Mouse (Mus musculus) myocyte (in vitro differentiated cells): Measurements from ENCODE around the gene Khk. TPM values are rescaled to one million over a fixed set of nuclear protein-coding genes. Genes with fewer than 3 reads are reported as not detected.

Experiments used
- H3K27me3 ChIP-seq: one replicate; pipeline ENCODE4 v1.6.1; 2011; ENCODE audit not compliant: control insufficient read depth, insufficient read depth, insufficient read length
- H3K36me3 ChIP-seq: one replicate; pipeline ENCODE4 v1.6.1; 2011; ENCODE audit not compliant: control insufficient read depth, insufficient read depth
- H3K4me2 ChIP-seq: one replicate; pipeline ENCODE4 v1.6.1; 2011; ENCODE audit warnings: low read depth, control low read depth
- H3K4me3 ChIP-seq: one replicate; pipeline ENCODE4 v1.5.1; 2011; ENCODE audit warnings: mild to moderate bottlenecking, control low read depth, moderate library complexity
- H3K79me2 ChIP-seq: one replicate; pipeline ENCODE4 v1.6.1; 2011; ENCODE audit not compliant: control insufficient read depth, insufficient read depth
- H3ac ChIP-seq: one replicate; pipeline ENCODE4 v1.6.1; 2011; ENCODE audit not compliant: control insufficient read depth, insufficient read length
- CEBPB ChIP-seq: IDR thresholded peaks from 2 replicates; pipeline ENCODE4 v1.6.1; 2011; ENCODE audit warnings: mild to moderate bottlenecking, moderate library complexity; ENCODE audit not compliant: poor library complexity, insufficient read depth, severe bottlenecking
- E2F4 ChIP-seq: IDR thresholded peaks from one replicate; pipeline ENCODE4 v1.6.1; 2011; ENCODE audit warnings: mild to moderate bottlenecking, control low read depth, moderate library complexity; ENCODE audit not compliant: insufficient read depth
- MAX ChIP-seq: IDR thresholded peaks from one replicate; pipeline ENCODE4 v1.6.1; 2011; ENCODE audit warnings: low read depth, mild to moderate bottlenecking, control low read depth
- MYOD1 ChIP-seq, 3 experiments: IDR thresholded peaks; one replicate each; pipeline ENCODE4 v1.6.1; 2011; ENCODE audit warnings: control low read depth in 2 of 3, low read depth in 2 of 3, mild to moderate bottlenecking in 2 of 3, moderate library complexity in 1 of 3; ENCODE audit not compliant: insufficient read length in 2 of 3, control insufficient read depth in 1 of 3
- MYOG ChIP-seq, 3 experiments: IDR thresholded peaks; one replicate each; pipeline ENCODE4 v1.6.1; 2011; ENCODE audit warnings: control low read depth in 2 of 3, low read depth in 2 of 3, mild to moderate bottlenecking in 2 of 3; ENCODE audit not compliant: insufficient read length in 2 of 3, control insufficient read depth in 1 of 3, insufficient read depth in 1 of 3
- POLR2A ChIP-seq: IDR thresholded peaks from one replicate; pipeline ENCODE4 v1.6.1; 2011; ENCODE audit warnings: low read depth, mild to moderate bottlenecking, control low read depth, moderate library complexity; ENCODE audit not compliant: insufficient read length
- POLR2AphosphoS2 ChIP-seq: IDR thresholded peaks from one replicate; pipeline ENCODE4 v1.6.1; 2011; ENCODE audit warnings: low read depth, control low read depth; ENCODE audit not compliant: insufficient read length
- REST ChIP-seq: IDR thresholded peaks from one replicate; pipeline ENCODE4 v1.6.1; 2011; ENCODE audit warnings: mild to moderate bottlenecking, control low read depth, moderate library complexity; ENCODE audit not compliant: insufficient read depth, insufficient read length
- SRF ChIP-seq: IDR thresholded peaks from one replicate; pipeline ENCODE4 v1.6.1; 2011; ENCODE audit warnings: low read depth; ENCODE audit not compliant: control insufficient read depth, insufficient read length
- TCF12 ChIP-seq: IDR thresholded peaks from one replicate; pipeline ENCODE4 v1.6.1; 2011; ENCODE audit warnings: mild to moderate bottlenecking, control low read depth; ENCODE audit not compliant: poor library complexity, insufficient read depth, severe bottlenecking
- TCF3 ChIP-seq: IDR thresholded peaks from one replicate; pipeline ENCODE4 v1.6.1; 2011; ENCODE audit warnings: low read depth, control low read depth; ENCODE audit not compliant: insufficient read length
- USF1 ChIP-seq: IDR thresholded peaks from one replicate; pipeline ENCODE4 v1.6.1; 2011; ENCODE audit warnings: low read depth, mild to moderate bottlenecking, control low read depth, moderate library complexity
- polyA plus RNA-seq: library from polyadenylated mRNA; unstranded; fragments of >200 nt; fragmentation: generic; extraction: Trizol; gene quantifications from one replicate; pipeline ENCODE4 v1.2.1, GENCODE M21; 2012; ENCODE audit warnings: missing spikeins

The Khk gene
- polyA plus RNA-seq, 1 experiment: 16.6 TPM

- Histone ChIP-seq H3K79me2 (peaks cover 24% of the 10 kb centered on the region), H3K27me3 (no peaks in the 10 kb centered on the region), H3K4me2 (peak overlapping the region; percentile 93), H3K4me3 (peak overlapping the region; percentile 88), H3ac (peak overlapping the region; percentile 47), H3K36me3 (peaks cover 26% of the 10 kb centered on the region)
- TF ChIP-seq REST (no peak), POLR2A (peak; percentile 33)
Observed at GRCm38 (mm10) chr5:30959198-30959854, 38.1 kb downstream of the Khk start.

GRCm38 (mm10) chr5:30959966-30960501 lies 38.8 kb downstream of the Khk start, which contains the start of gene Preb:
Gene Preb, minus strand, starts transcription at chr5:30960361.
- peak within 1 kb of the TSS; percentile 47 for H3ac ChIP-seq
- H3K36me3 ChIP-seq: peaks cover 19% of the 10 kb centered on the region
- H3K27me3 ChIP-seq: no peaks in the 10 kb centered on the region
- peak within 1 kb of the TSS; percentile 88 for H3K4me3 ChIP-seq
- peaks cover 24% of the 10 kb centered on the region for H3K79me2 ChIP-seq
- peak within 1 kb of the TSS; percentile 94 for H3K4me2 ChIP-seq
- TF ChIP-seq POLR2A (peak; percentile 78), E2F4 (no peak), TCF3 (no peak), CEBPB (no peak), REST (no peak), POLR2AphosphoS2 (peak; percentile 87), MYOG (IDR thresholded peaks at IDR 0.05; ENCODE audit: control insufficient read depth in 1 of 3, insufficient read depth in 1 of 3, insufficient read length in 2 of 3, low read depth in 2 of 3) (peak in 1 of 3 experiments; percentile 7), MYOD1 (IDR thresholded peaks at IDR 0.05; ENCODE audit: control insufficient read depth in 1 of 3, insufficient read length in 2 of 3, low read depth in 2 of 3) (no peak), TCF12 (no peak)

GRCm38 (mm10) chr5:30960814-30961213 lies 39.6 kb downstream of the Khk start:
- TF ChIP-seq POLR2A: no peak
- TF ChIP-seq TCF12: no peak
- no peak for TF ChIP-seq POLR2AphosphoS2
- no peak for TF ChIP-seq MYOD1 (IDR thresholded peaks at IDR 0.05; ENCODE audit: control insufficient read depth in 1 of 3, insufficient read length in 2 of 3, low read depth in 2 of 3)
- no peak for TF ChIP-seq REST
- TF ChIP-seq MYOG (IDR thresholded peaks at IDR 0.05; ENCODE audit: control insufficient read depth in 1 of 3, insufficient read depth in 1 of 3, insufficient read length in 2 of 3, low read depth in 2 of 3): no peak
- no peak for TF ChIP-seq USF1
- TF ChIP-seq SRF: no peak
- no peak for TF ChIP-seq TCF3
- no peak for TF ChIP-seq MAX
- TF ChIP-seq E2F4: no peak
- Histone ChIP-seq H3K27me3 (no peaks in the 10 kb centered on the region), H3K4me2 (peak overlapping the region; percentile 94), H3K4me3 (peak overlapping the region; percentile 88), H3ac (no peak overlapping the region), H3K36me3 (peaks cover 14% of the 10 kb centered on the region), H3K79me2 (peaks cover 24% of the 10 kb centered on the region)

GRCm38 (mm10) chr5:30961545-30962505 lies 40.6 kb downstream of the Khk start:
- no peaks in the 10 kb centered on the region for H3K27me3 ChIP-seq
- peaks cover 10% of the 10 kb centered on the region for H3K36me3 ChIP-seq
- no peak overlapping the region for H3ac ChIP-seq
- H3K79me2 ChIP-seq: peaks cover 24% of the 10 kb centered on the region
- no peak overlapping the region for H3K4me3 ChIP-seq
- TF ChIP-seq POLR2A (no peak), E2F4 (no peak), MYOD1 (IDR thresholded peaks at IDR 0.05; ENCODE audit: control insufficient read depth in 1 of 3, insufficient read length in 2 of 3, low read depth in 2 of 3) (peak in 2 of 3 experiments; percentile 12 to 67), TCF3 (no peak), SRF (no peak), TCF12 (peak; percentile 30)
- H3K4me2 ChIP-seq: peak overlapping the region; percentile 94
